Mouse (Mus musculus) heart, postnatal 0 days (tissue): Measurements from ENCODE around the gene Glb1l2.
A peak's percentile ranks its signal among the peaks of the same experiment; 100 is the strongest.

Experiments
- CTCF ChIP-seq: IDR thresholded peaks from 2 replicates; pipeline ENCODE4 v1.5.1; 2016; ENCODE audit warnings: antibody characterized with exemption, control low read depth, low read depth
- EP300 ChIP-seq: IDR thresholded peaks from 2 replicates; pipeline ENCODE4 v1.6.1; 2016; ENCODE audit warnings: antibody characterized with exemption, low read depth

- TF ChIP-seq EP300 (no peak), CTCF (peak; percentile 48)
Observed at GRCm38 (mm10) chr9:26760081-26760480, 46.2 kb downstream of the Glb1l2 start.
